Mouse (Mus musculus): ENCODE data around the gene Cnih3.
A peak's percentile ranks its signal among the peaks of the same experiment; 100 is the strongest.

The Cnih3 gene

DNA sequence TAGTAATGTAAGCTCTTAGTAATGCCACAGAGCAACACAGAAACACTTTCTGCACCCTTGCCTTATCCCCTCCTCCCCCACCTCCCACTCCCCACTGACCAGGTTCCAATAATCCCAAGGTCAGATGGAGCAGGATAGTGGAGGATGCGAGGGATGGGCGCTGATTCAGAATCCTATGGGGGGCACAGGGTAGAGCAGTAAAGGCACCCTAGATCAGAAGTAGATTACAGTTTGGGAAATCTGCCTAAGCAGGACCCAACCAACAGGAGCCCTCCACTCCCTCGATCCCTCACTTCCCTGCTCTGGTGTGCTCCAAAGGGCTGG, 423 bp upstream of the Cnih3 start:
- no peak for DNase-seq (ENCODE audit: low read depth, low spot score)

DNA sequence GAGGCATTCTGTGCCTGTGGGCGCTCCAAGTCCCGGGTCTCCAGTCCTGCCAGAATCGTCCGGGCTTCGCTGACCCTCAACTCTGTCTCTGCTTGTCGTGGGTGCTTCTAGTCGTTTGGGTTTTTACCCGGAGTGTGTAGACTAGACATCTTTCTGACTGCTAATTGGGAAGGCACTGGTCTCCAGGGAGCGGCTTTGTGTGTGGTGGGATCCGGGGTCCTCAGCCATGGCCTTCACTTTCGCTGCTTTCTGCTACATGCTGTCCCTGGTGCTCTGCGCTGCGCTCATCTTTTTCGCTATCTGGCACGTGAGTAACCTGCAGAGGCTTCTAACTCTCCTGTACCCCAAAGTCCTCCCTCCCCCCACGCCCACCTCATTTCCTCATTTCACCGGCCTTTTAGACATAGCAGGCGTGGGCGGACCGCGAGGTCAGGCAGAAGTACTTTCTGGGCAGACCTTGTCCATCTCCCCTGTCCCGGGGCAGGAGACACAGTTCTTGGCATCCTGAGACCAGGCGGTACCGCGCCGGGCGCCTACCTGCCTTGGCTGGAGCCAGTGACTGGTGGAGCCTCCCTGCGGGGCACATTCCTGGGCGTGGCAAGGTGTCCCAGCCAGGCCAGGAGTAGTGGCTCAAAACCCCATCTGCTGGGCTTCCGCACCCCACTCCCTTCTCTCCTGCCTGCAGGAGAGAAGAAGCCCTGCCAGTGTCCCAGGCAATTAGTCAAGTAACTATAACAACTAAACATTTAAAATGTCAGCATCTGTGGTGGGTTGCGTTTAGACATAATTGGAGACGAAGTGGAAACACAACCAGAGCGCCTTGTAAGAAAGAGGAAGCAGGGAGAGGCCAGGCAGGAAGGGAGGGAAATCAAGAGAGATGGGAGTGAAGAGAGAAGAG, 1.0 kb downstream of the Cnih3 start:
- no peak for DNase-seq (ENCODE audit: low read depth, low spot score)

- DNase-seq (ENCODE audit: low read depth, low spot score): peak; percentile 80
Observed at GRCm38 (mm10) chr1:181355683-181356082, 3.3 kb downstream of the Cnih3 start.

GRCm38 (mm10) chr1:181357870-181358269, 5.4 kb downstream of the Cnih3 start:
- no peak for DNase-seq (ENCODE audit: low read depth, low spot score)

GRCm38 (mm10) chr1:181358526-181358925, 6.1 kb downstream of the Cnih3 start:
- peak; percentile 58 for DNase-seq (ENCODE audit: low read depth, low spot score)

GRCm38 (mm10) chr1:181360732-181361131, 8.3 kb downstream of the Cnih3 start:
- DNase-seq (ENCODE audit: low read depth, low spot score): no peak

DNA sequence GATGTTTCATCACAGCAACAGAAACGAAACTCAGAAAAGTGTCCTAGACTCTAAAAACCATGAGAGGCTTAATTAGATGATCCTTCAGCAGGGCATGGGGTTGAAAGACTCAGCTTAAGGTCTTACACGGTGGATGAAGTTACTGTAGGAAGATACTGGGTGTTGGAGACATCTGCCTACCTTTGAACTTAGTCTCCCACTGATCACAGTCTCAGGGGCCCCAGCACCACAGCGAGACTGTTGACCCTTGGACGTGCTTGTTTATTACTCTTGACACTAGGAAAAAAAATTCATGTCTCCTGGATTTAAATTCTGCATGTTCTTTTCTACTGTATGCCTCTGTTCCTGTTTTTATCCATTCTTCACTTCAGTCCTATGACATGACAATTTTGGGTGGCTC, 11.6 kb downstream of the Cnih3 start:
- DNase-seq (ENCODE audit: low read depth, low spot score): no peak

- no peak for DNase-seq (ENCODE audit: low read depth, low spot score)
Observed at GRCm38 (mm10) chr1:181365376-181365775, 12.9 kb downstream of the Cnih3 start.

- no peak for DNase-seq (ENCODE audit: low read depth, low spot score)
Observed at GRCm38 (mm10) chr1:181368789-181369570, 16.6 kb downstream of the Cnih3 start.

- DNase-seq (ENCODE audit: low read depth, low spot score): peak; percentile 21
Observed at GRCm38 (mm10) chr1:181370370-181370769, 17.9 kb downstream of the Cnih3 start.

- peak; percentile 85 for DNase-seq (ENCODE audit: low read depth, low spot score)
Observed at GRCm38 (mm10) chr1:181371226-181371625, 18.8 kb downstream of the Cnih3 start.

- peak; percentile 8 for DNase-seq (ENCODE audit: low read depth, low spot score)
Observed at GRCm38 (mm10) chr1:181372306-181372705, 19.9 kb downstream of the Cnih3 start.

GRCm38 (mm10) chr1:181374627-181375374, 22.4 kb downstream of the Cnih3 start:
- no peak for DNase-seq (ENCODE audit: low read depth, low spot score)

DNA sequence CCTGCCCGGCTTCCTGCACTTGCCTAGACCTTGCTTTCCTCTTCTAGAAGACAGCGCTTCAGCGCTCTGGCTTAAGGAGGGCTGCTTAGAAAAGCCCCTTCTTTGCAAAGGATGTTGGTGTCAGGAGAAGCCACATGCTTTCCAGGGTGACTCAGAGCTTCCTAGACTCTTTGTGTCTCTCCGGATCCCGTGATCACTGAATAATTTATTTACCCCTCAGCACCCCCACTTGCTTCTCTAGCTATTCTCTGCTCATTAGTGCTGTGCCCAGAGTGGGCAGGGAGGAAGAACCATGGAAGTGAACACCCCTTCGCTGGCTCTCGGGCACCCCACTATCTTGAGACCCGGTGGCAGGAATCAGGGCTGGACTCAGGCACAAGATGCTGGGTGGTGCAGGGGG, 24.0 kb downstream of the Cnih3 start:
- peak; percentile 50 for DNase-seq (ENCODE audit: low read depth, low spot score)

DNA sequence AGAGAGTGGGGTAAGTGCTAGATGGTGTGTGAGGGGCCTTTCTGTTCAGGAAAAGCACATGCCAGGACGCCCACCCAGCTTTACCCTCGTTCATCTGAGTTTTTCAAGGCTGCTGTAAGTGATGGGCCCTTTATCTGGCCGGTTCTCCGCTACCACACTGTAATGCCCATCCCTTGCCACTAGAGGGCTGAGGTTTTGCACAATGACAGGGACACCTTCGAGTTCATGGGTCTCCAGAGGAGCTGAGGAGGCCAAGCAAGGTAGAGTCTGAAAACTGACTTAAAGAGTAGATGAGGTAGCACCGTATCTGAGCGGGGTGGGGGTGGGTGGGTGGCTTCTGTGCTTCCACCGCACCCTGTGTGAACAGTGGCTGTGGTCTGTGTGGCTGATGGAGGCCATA, 27.2 kb downstream of the Cnih3 start:
- DNase-seq (ENCODE audit: low read depth, low spot score): peak; percentile 55

GRCm38 (mm10) chr1:181381410-181382010, 29.1 kb downstream of the Cnih3 start:
- no peak for DNase-seq (ENCODE audit: low read depth, low spot score)

DNA sequence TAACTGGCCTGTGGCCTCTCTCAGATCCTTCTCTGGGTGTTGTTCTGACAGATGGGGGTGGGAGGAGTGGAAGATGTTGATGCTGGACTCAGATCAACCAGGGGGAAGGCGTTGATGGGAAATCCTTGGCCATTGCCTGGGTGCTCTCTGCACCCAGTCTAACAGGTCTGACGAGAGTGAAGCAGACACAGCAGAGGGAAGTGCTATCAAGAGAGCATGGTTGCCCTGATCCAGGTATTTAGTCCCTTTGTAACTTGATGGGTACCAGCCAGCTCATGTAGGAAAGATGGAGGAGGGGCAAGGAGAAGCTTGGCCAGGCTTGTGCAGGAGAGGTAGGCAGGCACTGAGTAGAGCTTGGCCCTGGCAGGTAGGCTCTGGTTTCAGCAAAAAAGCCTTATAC, 36.8 kb downstream of the Cnih3 start:
- no peak for DNase-seq (ENCODE audit: low read depth, low spot score)

DNA sequence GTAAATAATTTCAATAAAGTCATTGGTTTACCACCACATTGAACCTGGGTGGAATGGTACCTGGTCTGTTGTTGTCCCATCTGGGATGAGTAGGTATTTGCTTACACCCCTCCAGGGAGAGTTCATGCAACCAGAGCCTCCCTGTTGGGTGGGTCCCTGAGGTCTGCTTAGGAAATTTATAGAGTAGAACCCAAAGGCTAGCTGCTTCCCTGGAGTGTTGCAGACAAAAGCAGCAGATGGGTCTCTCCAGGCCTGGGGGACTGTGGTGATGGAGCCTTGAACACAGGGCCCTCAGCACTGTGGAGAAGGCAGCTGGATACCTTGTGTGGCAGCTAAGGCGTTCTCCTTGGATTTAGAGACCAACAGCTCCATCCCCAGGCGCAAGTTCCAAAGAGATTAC, 40.1 kb downstream of the Cnih3 start:
- DNase-seq (ENCODE audit: low read depth, low spot score): no peak

DNA sequence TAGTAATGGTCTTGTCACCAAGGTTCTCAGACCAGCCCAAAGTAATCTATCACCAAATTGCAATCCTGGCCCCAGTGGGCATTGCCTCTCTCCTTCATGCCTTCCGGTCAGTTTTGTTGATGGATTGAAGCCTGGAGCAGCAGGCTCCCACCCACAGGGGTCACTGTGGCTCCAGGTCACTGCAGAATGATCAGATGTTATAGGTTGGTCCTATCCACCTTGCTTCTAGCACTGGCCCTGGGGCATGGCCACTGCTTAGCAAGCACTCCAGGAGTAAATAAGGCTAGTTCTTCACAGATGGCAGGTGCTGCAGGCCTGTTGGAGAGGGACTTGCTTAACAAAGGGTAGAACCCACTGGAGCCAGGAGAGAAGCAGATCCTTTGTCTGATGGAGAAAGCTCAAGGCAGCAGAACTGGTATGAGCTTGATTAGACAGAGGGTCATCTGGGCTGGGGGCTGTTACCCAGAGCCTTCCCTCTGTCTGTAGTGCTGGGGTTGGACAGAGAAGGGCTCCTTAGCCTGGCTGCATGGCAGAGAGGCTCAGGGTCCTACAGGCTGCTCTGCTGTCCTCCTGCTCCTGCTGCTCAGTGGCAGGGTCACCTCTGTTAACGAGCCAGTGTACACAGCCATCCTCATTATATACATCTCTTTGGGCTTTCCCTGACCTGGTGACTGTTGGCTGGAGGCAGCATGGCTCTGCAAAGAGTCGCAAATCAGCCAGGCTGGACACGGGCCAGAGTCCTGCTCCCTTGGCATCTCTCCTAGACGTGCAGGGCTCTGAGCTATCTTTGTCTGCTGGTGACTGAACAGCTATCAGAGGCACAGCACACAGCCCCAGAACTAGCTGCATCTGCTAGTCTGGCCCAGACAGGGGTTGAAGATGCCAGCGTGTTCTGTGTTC, 41.1 kb downstream of the Cnih3 start:
- DNase-seq (ENCODE audit: low read depth, low spot score): peak; percentile 79

DNA sequence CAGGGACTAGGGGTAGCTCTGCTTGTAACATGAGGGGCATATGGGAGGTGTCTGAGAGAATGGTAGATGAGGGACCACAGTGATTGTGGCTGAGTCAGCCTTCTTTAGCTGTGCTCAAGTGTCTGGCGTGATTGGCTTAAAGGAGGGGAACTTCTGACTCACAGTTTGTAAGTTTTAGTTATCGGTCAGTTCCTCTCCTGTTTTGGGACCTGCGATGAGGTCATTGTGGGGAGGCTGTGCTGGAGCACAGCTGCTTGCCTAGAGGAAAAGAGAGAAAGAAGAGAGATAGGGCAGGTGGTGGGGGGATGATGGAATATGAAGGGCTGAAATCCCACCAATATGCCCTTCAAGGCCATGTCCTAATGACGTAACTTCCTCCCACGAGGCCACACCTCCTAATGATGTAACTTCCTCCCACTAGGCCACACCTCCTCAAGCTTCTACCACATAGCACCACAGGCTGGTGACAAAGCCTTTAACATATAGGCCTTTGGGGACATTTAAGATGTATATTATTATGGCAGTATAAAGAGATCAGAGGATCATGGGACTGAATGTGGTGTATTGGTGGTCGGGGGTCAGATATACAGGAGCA, 42.9 kb downstream of the Cnih3 start:
- peak; percentile 90 for DNase-seq (ENCODE audit: low read depth, low spot score)

All from 3T3-L1 (cell line).